Mouse (Mus musculus): ENCODE measurements at regions not wholly inside any gene's neighbourhood (a gene's known extent, or its start where the extent isn't known, plus 50 kb on each side); places are given as distances from the start of the nearest gene placed in this dataset.

DNA sequence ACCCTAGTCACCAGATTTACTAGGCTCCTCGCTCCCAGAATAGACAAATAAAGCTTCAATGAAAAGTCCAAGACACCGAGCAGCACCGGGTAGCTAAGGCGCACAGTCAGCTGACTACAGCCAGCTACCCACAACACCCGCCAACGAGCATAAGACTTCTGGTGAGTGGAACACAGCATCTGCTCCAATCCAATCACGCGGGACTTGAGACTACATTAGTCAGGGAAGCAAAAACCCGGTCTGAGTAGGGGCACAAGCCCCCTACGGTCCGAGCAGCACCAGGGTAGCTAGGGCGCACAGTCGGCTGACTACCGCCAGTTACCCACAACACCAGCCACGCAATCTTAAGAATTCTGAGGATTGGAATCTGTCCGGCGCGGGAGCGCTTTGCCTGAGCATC is 704.0 kb downstream of the Rpia start:
- ATAC-seq (ENCODE audit: low read depth) = no peak
- 83% methylated on average over 19 of the region's 19 CpGs for WGBS (ENCODE audit: insufficient replicate concordance)
- no peak overlapping the region for H3K4me3 ChIP-seq (ENCODE audit: low read depth, low read length)
- H3K36me3 ChIP-seq (ENCODE audit: control insufficient read depth, insufficient read depth) = no peaks in the 10 kb centered on the region
- no peak overlapping the region for H3K27ac ChIP-seq (ENCODE audit: low read length)
- H3K27me3 ChIP-seq (ENCODE audit: control insufficient read depth, insufficient read depth, low read depth, low read length) = no peaks in the 10 kb centered on the region
- H3K9ac ChIP-seq (ENCODE audit: low read depth, low read length) = no peak overlapping the region
- no peak overlapping the region for H3K4me2 ChIP-seq (ENCODE audit: low read depth, low read length)
- H3K9me3 ChIP-seq (replicated peaks; ENCODE audit: control insufficient read depth, low read length) = no peaks in the 10 kb centered on the region
- no peaks in the 10 kb centered on the region for H3K4me1 ChIP-seq (ENCODE audit: control insufficient read depth, low read depth, low read length)

GRCm38 (mm10) chr6:70073841-70074240 is 718.2 kb downstream of the Rpia start:
- H3K27ac ChIP-seq (ENCODE audit: low read length) = no peak overlapping the region
- WGBS (ENCODE audit: insufficient replicate concordance) = 64% methylated on average over 4 of the region's 4 CpGs
- H3K27me3 ChIP-seq (ENCODE audit: control insufficient read depth, insufficient read depth, low read depth, low read length) = no peaks in the 10 kb centered on the region
- no peak for ATAC-seq (ENCODE audit: low read depth)
- no peaks in the 10 kb centered on the region for H3K4me1 ChIP-seq (ENCODE audit: control insufficient read depth, low read depth, low read length)
- no peak overlapping the region for H3K4me2 ChIP-seq (ENCODE audit: low read depth, low read length)
- no peak overlapping the region for H3K9ac ChIP-seq (ENCODE audit: low read depth, low read length)
- H3K9me3 ChIP-seq (replicated peaks; ENCODE audit: control insufficient read depth, low read length) = no peaks in the 10 kb centered on the region
- no peaks in the 10 kb centered on the region for H3K36me3 ChIP-seq (ENCODE audit: control insufficient read depth, insufficient read depth)
- no peak overlapping the region for H3K4me3 ChIP-seq (ENCODE audit: low read depth, low read length)

GRCm38 (mm10) chr6:70072007-70072406 is 720.0 kb downstream of the Rpia start:
- Histone ChIP-seq H3K27ac (ENCODE audit: low read length) (no peak overlapping the region), H3K27me3 (ENCODE audit: control insufficient read depth, insufficient read depth, low read depth, low read length) (no peaks in the 10 kb centered on the region), H3K9ac (ENCODE audit: low read depth, low read length) (no peak overlapping the region), H3K4me3 (ENCODE audit: low read depth, low read length) (no peak overlapping the region), H3K4me2 (ENCODE audit: low read depth, low read length) (no peak overlapping the region), H3K4me1 (ENCODE audit: control insufficient read depth, low read depth, low read length) (no peaks in the 10 kb centered on the region), H3K9me3 (replicated peaks; ENCODE audit: control insufficient read depth, low read length) (no peaks in the 10 kb centered on the region), H3K36me3 (ENCODE audit: control insufficient read depth, insufficient read depth) (no peaks in the 10 kb centered on the region)
- no peak for ATAC-seq (ENCODE audit: low read depth)
- WGBS (ENCODE audit: insufficient replicate concordance) = 57% methylated on average over 3 of the region's 3 CpGs

- no peak overlapping the region for H3K27ac ChIP-seq (ENCODE audit: low read length)
- H3K9ac ChIP-seq (ENCODE audit: low read depth, low read length) = no peak overlapping the region
- H3K27me3 ChIP-seq (ENCODE audit: control insufficient read depth, insufficient read depth, low read depth, low read length) = no peaks in the 10 kb centered on the region
- no peak overlapping the region for H3K4me3 ChIP-seq (ENCODE audit: low read depth, low read length)
- H3K36me3 ChIP-seq (ENCODE audit: control insufficient read depth, insufficient read depth) = no peaks in the 10 kb centered on the region
- H3K4me1 ChIP-seq (ENCODE audit: control insufficient read depth, low read depth, low read length) = no peaks in the 10 kb centered on the region
- 62% methylated on average over 6 of the region's 6 CpGs for WGBS (ENCODE audit: insufficient replicate concordance)
- H3K4me2 ChIP-seq (ENCODE audit: low read depth, low read length) = no peak overlapping the region
- H3K9me3 ChIP-seq (replicated peaks; ENCODE audit: control insufficient read depth, low read length) = no peaks in the 10 kb centered on the region
- no peak for ATAC-seq (ENCODE audit: low read depth)
These were observed 724.2 kb downstream of the Rpia start for GRCm38 (mm10) chr6:70067716-70068415.

DNA sequence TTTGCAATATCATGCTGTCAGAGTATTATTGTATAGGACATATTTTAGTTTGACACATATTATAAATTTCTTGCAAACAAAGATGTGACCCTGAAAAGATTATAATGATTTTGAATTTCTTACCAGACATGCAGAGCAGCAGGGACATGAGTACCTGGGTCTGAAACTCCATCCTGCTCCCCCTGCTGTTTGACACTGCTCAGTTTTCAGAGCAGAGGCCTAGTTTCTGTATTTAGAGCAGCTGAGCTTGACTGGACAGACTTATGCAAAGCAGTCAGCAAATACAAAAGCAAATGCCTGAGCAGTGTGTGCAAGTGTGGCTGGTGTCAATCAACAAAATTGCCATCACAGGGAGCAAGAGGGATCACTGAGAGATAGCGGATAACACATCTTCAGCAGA is 733.0 kb downstream of the Rpia start:
- WGBS (ENCODE audit: insufficient replicate concordance) = 78% methylated on average over 1 of the region's 1 CpGs
- no peaks in the 10 kb centered on the region for H3K27me3 ChIP-seq (ENCODE audit: control insufficient read depth, insufficient read depth, low read depth, low read length)
- no peak overlapping the region for H3K4me2 ChIP-seq (ENCODE audit: low read depth, low read length)
- H3K36me3 ChIP-seq (ENCODE audit: control insufficient read depth, insufficient read depth) = no peaks in the 10 kb centered on the region
- no peak overlapping the region for H3K4me3 ChIP-seq (ENCODE audit: low read depth, low read length)
- no peak for ATAC-seq (ENCODE audit: low read depth)
- H3K9ac ChIP-seq (ENCODE audit: low read depth, low read length) = no peak overlapping the region
- no peaks in the 10 kb centered on the region for H3K9me3 ChIP-seq (replicated peaks; ENCODE audit: control insufficient read depth, low read length)
- H3K27ac ChIP-seq (ENCODE audit: low read length) = no peak overlapping the region
- no peaks in the 10 kb centered on the region for H3K4me1 ChIP-seq (ENCODE audit: control insufficient read depth, low read depth, low read length)

DNA sequence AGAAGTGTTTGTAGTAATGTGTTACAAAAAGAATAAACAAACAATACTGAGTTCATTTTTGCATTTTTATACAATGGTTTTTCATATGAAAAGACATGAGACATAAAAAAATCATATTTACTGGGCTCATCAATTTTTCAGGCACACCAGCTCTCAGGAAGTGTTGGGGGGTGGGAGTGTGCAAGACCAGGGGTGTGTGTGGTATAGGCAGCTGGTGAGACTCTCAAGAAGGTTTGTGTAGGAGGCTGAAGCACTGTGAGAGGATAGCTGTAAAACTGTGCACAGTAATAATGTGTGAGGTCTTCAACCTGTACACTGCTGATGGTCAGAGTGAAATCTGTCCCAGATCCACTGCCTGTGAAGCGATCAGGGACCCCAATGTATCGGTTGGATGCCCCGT is 733.7 kb downstream of the Rpia start:
- Histone ChIP-seq H3K4me2 (ENCODE audit: low read depth, low read length) (no peak overlapping the region), H3K27ac (ENCODE audit: low read length) (no peak overlapping the region), H3K36me3 (ENCODE audit: control insufficient read depth, insufficient read depth) (no peaks in the 10 kb centered on the region), H3K9ac (ENCODE audit: low read depth, low read length) (no peak overlapping the region), H3K4me1 (ENCODE audit: control insufficient read depth, low read depth, low read length) (no peaks in the 10 kb centered on the region), H3K9me3 (replicated peaks; ENCODE audit: control insufficient read depth, low read length) (no peaks in the 10 kb centered on the region), H3K4me3 (ENCODE audit: low read depth, low read length) (no peak overlapping the region), H3K27me3 (ENCODE audit: control insufficient read depth, insufficient read depth, low read depth, low read length) (no peaks in the 10 kb centered on the region)
- WGBS (ENCODE audit: insufficient replicate concordance) = 65% methylated on average over 3 of the region's 3 CpGs
- ATAC-seq (ENCODE audit: low read depth) = no peak

- no peak overlapping the region for H3K4me2 ChIP-seq (ENCODE audit: low read depth, low read length)
- no peak overlapping the region for H3K9ac ChIP-seq (ENCODE audit: low read depth, low read length)
- H3K27me3 ChIP-seq (ENCODE audit: control insufficient read depth, insufficient read depth, low read depth, low read length) = no peaks in the 10 kb centered on the region
- no peaks in the 10 kb centered on the region for H3K9me3 ChIP-seq (replicated peaks; ENCODE audit: control insufficient read depth, low read length)
- H3K4me3 ChIP-seq (ENCODE audit: low read depth, low read length) = no peak overlapping the region
- 39% methylated on average over 2 of the region's 2 CpGs for WGBS (ENCODE audit: insufficient replicate concordance)
- no peaks in the 10 kb centered on the region for H3K36me3 ChIP-seq (ENCODE audit: control insufficient read depth, insufficient read depth)
- no peak overlapping the region for H3K27ac ChIP-seq (ENCODE audit: low read length)
- H3K4me1 ChIP-seq (ENCODE audit: control insufficient read depth, low read depth, low read length) = no peaks in the 10 kb centered on the region
- no peak for ATAC-seq (ENCODE audit: low read depth)
These were observed 751.1 kb downstream of the Rpia start for GRCm38 (mm10) chr6:70040894-70041293.

DNA sequence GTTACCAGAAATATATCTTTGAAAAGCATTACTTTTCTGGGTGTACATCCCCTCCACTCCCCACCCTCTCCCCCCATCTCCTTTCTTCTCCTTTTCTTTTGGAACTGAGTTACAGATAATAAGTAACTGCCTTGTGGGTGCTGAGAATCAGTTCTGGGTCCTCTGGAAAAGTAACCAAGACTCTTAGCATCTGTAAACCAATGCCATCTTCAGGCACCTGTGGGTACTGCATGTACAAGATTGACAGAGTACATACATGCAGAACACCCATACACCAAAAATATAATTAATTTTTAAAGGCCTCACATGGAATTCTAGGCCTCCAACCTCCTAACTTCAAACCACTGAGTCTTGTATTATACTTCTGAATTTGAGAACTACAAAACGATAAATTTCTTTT is 758.4 kb downstream of the Rpia start:
- no peak overlapping the region for H3K4me2 ChIP-seq (ENCODE audit: low read depth, low read length)
- H3K27ac ChIP-seq (ENCODE audit: low read length) = no peak overlapping the region
- no peaks in the 10 kb centered on the region for H3K36me3 ChIP-seq (ENCODE audit: control insufficient read depth, insufficient read depth)
- H3K27me3 ChIP-seq (ENCODE audit: control insufficient read depth, insufficient read depth, low read depth, low read length) = no peaks in the 10 kb centered on the region
- no peaks in the 10 kb centered on the region for H3K4me1 ChIP-seq (ENCODE audit: control insufficient read depth, low read depth, low read length)
- no peak for ATAC-seq (ENCODE audit: low read depth)
- no peaks in the 10 kb centered on the region for H3K9me3 ChIP-seq (replicated peaks; ENCODE audit: control insufficient read depth, low read length)
- 56% methylated on average over 1 of the region's 1 CpGs for WGBS (ENCODE audit: insufficient replicate concordance)
- H3K9ac ChIP-seq (ENCODE audit: low read depth, low read length) = no peak overlapping the region
- no peak overlapping the region for H3K4me3 ChIP-seq (ENCODE audit: low read depth, low read length)

GRCm38 (mm10) chr6:70011555-70011954 is 780.5 kb downstream of the Rpia start:
- Histone ChIP-seq H3K9ac (ENCODE audit: low read depth, low read length) (no peak overlapping the region), H3K4me2 (ENCODE audit: low read depth, low read length) (no peak overlapping the region), H3K4me3 (ENCODE audit: low read depth, low read length) (no peak overlapping the region), H3K27ac (ENCODE audit: low read length) (no peak overlapping the region), H3K36me3 (ENCODE audit: control insufficient read depth, insufficient read depth) (no peaks in the 10 kb centered on the region), H3K9me3 (replicated peaks; ENCODE audit: control insufficient read depth, low read length) (no peaks in the 10 kb centered on the region), H3K4me1 (ENCODE audit: control insufficient read depth, low read depth, low read length) (no peaks in the 10 kb centered on the region), H3K27me3 (ENCODE audit: control insufficient read depth, insufficient read depth, low read depth, low read length) (no peaks in the 10 kb centered on the region)
- no peak for ATAC-seq (ENCODE audit: low read depth)
